In genomic region chr13:41513456-41513855, GRCm38 (mm10) we compare ENCODE assay signal across 18 mouse cellular contexts. TPM values are rescaled to one million over a fixed set of nuclear protein-coding genes. Genes with fewer than 3 reads are reported as not detected.
DNase-seq lines count a peak whose midpoint lies in the region; ATAC-seq and TF ChIP-seq lines count a peak whose summit lies in the region.
"Had no signal": no experiment of that assay in that cellular context is flagged by ENCODE, and none has a peak within 500 bp of the region (broad histone marks: within the 10 kb centered on the region; RNA-seq: fewer than 3 reads in every experiment).

No protein-coding gene starts in this region.

- no peak for DNase-seq in gastrocnemius, adult 2 months
- DNase-seq in gastrocnemius, postnatal 25 days, result no peak
- DNase-seq in lung, postnatal 10 days, result peak; percentile 55
- DNase-seq in lung, adult 2 months, result no peak
- DNase-seq in urinary bladder, postnatal 10 days (ENCODE audit: low spot score), result no peak
- no peak for DNase-seq in thymus, postnatal 36 days
- DNase-seq: adrenal gland, adult 8-10 months; adrenal gland, postnatal 36 days; cerebellum, adult 2 months; cerebellum, postnatal 10 days; gastrocnemius, postnatal 10 days; heart, postnatal 36 days had no signal

- peak; percentile 41 for ATAC-seq in granulocyte monocyte progenitor cell, adult 5-6 weeks (replicated peaks; ENCODE audit: poor library complexity, severe bottlenecking)
- ATAC-seq: forebrain, embryonic 15.5 days; hindbrain, postnatal 0 days had no signal

- no peak for TF ChIP-seq POLR2A in lung, adult 2 months (IDR thresholded peaks at IDR 0.05; ENCODE audit: borderline replicate concordance, extremely low read depth, low read depth, low read length)

- intact Hi-C loops in gastrocnemius, adult 2 months (cut with DNase I), result no loop called here

- no peak overlapping the region for H3K4me3 ChIP-seq in gastrocnemius, adult 2 months
- no peak overlapping the region for H3K4me3 ChIP-seq in lung, adult 2 months (replicated peaks; ENCODE audit: extremely low read depth, low read depth, low read length)
- H3K4me3 ChIP-seq: embryonic facial prominence, embryonic 10.5 days; forebrain, embryonic 15.5 days; heart, embryonic 12.5 days; hindbrain, embryonic 13.5 days had no signal

- H3K4me1 ChIP-seq in lung, adult 2 months (ENCODE audit: control insufficient read depth, insufficient read depth, low read length), result peaks cover 15% of the 10 kb centered on the region
- H3K4me1 ChIP-seq: forebrain, embryonic 15.5 days; hindbrain, embryonic 13.5 days had no signal

- no peak for TF ChIP-seq CTCF in gastrocnemius, adult 2 months (IDR thresholded peaks at IDR 0.05)
- TF ChIP-seq CTCF in lung, adult 2 months (IDR thresholded peaks at IDR 0.05; ENCODE audit: insufficient read depth, low read length), result no peak

- peak overlapping the region; percentile 28 for H3K27ac ChIP-seq in gastrocnemius, adult 2 months
- H3K27ac ChIP-seq: embryonic facial prominence, embryonic 10.5 days; forebrain, embryonic 15.5 days; hindbrain, embryonic 13.5 days; hindbrain, postnatal 0 days had no signal

- WGBS in lung, adult 2 months, result 75% methylated on average over 3 of the region's 3 CpGs

RNA-seq across cellular contexts. Expression of gene Nedd9, which starts 26.3 kb away (rescaled TPM):
- total RNA-seq in gastrocnemius, adult 2 months (2021), result 10 to 100 TPM in 1 of 2 experiments, 1 to 10 TPM in 1; 4.2 to 11.2 TPM
- 1 to 10 TPM; 4.5 to 9.4 TPM for total RNA-seq in gastrocnemius, postnatal 25 days (2021)
- 49.2 and 60.8 TPM in 2 replicates for polyA plus RNA-seq in lung, adult 2 months (2012; rRNA removed)
- 15.1 and 22.2 TPM in 2 replicates for total RNA-seq in granulocyte monocyte progenitor cell, adult 5-6 weeks (2014; fragmentation: Nextera tagmentation)
- 23.4 and 37.8 TPM in 2 replicates for total RNA-seq in granulocyte monocyte progenitor cell, adult 5-6 weeks (2017)
